Mouse (Mus musculus) sigmoid colon, adult 10 weeks (tissue): Measurements from ENCODE around the gene Cfap97. TPM values are rescaled to one million over a fixed set of nuclear protein-coding genes. Genes with fewer than 3 reads are reported as not detected.

ENCODE experiments used
- polyA plus RNA-seq: library from polyadenylated mRNA; stranded (reverse); fragments of 350-450 nt; fragmentation: Illumina TruSeq; extraction: RNeasy Lipid Tissue Mini Kit (QIAGEN cat#74804); gene quantifications from one replicate; pipeline ENCODE4 v1.2.3, GENCODE M21; 2014; ENCODE audit warnings: low read depth, low replicate concordance

The Cfap97 gene
- polyA plus RNA-seq: 47.3 TPM

DNA sequence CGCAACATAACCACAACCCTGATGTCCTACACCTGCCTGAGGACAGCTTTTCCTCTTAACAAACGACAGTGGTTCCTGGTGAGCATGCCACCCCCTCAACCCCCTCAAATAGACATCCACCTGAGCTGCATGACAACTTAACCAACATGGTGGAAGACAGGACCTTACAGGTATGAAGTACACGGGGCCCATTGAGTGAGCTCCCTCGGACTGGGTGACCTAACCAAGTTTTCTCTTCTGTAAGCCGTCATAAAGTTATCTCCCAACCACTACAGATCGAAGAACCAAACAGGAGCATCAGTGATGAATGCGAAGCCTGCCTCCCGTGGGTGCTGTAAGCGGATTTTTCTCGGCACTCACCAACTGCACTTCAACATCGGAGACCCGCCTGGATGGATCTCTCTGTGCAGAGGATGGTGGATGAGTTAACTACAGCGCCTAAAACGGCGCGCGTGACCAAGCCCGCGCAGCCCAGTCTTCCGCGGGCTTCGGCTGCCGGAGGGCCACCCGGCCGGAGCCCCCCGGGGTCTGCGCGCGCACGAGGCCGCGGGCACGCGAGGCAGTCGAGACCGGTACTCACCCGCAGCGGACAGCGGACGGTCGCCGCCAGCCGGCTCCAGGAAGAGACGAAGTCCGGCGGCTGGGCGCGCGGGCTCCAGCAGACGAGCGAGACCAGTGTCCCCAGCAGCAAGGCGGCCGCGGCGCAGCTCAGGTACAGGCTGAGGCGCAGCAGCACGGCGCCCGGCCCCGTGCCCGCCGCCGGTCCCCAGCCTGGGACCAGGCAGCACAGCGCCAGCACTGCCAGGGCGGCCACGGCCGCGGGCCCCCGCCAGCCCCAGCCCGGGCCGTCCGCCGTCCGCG is at the start of gene Cfap97:
Cfap97 (plus strand) TSS at position 570 of the 861 bp plus-strand sequence.

DNA sequence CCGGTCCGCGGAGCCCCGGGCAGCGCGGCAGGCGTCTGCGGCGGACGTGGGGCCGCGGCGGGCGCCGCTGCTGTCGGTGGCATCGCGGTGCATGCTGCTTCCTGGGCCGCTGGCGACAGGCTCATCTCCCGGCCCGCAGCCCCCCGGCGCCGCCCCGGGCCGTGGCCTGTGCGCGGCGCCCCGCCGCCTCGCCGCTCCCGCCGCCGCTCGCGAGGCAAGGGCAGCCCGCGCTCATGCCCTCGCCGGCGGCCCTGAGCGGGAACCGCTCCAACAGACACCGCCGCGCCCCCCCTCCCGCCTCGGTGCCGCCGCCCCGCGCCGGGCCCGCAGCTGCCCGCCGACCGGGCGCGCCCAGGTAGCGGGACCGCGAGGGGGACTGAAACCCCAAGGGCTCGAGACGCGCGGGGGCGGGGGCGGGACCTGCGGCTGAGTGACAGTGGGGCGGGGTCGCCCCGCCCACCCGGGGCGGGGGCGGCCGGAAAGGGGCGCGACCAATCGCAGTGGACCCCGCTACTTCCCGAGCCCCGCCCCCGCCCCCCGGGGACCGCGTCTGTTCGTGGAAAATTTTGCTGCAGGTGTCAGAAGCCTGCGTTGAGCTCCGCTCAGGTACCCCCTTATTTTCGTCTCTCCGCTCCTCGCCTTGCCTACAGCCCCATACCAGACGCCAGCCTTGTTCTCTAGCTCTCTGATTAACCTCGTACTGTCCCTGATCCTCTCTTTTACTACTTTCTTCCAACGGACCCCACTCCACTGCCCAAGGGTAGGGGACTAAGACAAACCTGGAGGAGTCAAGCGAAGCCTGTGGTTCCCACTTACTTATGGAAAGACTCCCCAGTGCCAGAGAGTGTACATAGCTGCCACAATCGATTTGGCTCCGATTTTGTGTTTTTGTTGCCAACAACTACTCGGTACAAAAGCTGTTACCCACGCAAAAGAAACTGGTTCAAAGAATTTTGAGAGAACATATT is 777 bp downstream of the Cfap97 start, which contains the start of gene Snx25:
Snx25 (minus strand) TSS at position 96 of the 968 bp plus-strand sequence.

GRCm38 (mm10) chr8:46210404-46211315 is 59.1 kb downstream of the Cfap97 start, which contains the start of gene Slc25a4:
Slc25a4 (minus strand) TSS chr8:46211284.

Other genes starting within 250 kb of the Cfap97 start
- gene Ccdc110, start 217.2 kb upstream of the Cfap97 start, polyA plus RNA-seq: not detected
- 5.6 TPM for gene 1700029J07Rik, start 176.5 kb upstream of the Cfap97 start, polyA plus RNA-seq
- 145 TPM for gene Ufsp2, start 176.2 kb upstream of the Cfap97 start, polyA plus RNA-seq
- 0.88 TPM for gene Lrp2bp, start 152.5 kb upstream of the Cfap97 start, polyA plus RNA-seq
- 19.8 TPM for gene Ankrd37, start 146.1 kb upstream of the Cfap97 start, polyA plus RNA-seq
- gene Snx25, start 388 bp downstream of the Cfap97 start, polyA plus RNA-seq: 28.6 TPM
- gene Slc25a4, start 59.5 kb downstream of the Cfap97 start, polyA plus RNA-seq: 79.9 TPM
- gene Helt, start 142.9 kb downstream of the Cfap97 start, polyA plus RNA-seq: not detected